Mouse (Mus musculus) E14TG2a.4 (cell line): Measurements from ENCODE around the gene Syn3.

ENCODE experiments used
- H3K27me3 ChIP-seq: 2 replicates; pipeline ENCODE4 v1.6.1; 2014; ENCODE audit warnings: low read length, control low read depth; ENCODE audit not compliant: insufficient read depth
- H3K36me3 ChIP-seq: 2 replicates; pipeline ENCODE4 v1.6.1; 2014; ENCODE audit warnings: low read length, control low read depth; ENCODE audit not compliant: insufficient read depth
- H3K4me1 ChIP-seq: replicated peaks from 2 replicates; pipeline ENCODE4 v1.6.1; 2014; ENCODE audit warnings: low read depth, low read length, control low read depth
- H3K4me3 ChIP-seq: replicated peaks from 2 replicates; pipeline ENCODE4 v1.5.1; 2014; ENCODE audit warnings: mild to moderate bottlenecking, low read length
- H3K9me3 ChIP-seq: 2 replicates; pipeline ENCODE4 v1.6.1; 2014; ENCODE audit warnings: low read length, control low read depth
- CTCF ChIP-seq: conservative IDR thresholded peaks from 2 replicates; pipeline ENCODE4 v1.5.1; 2014; ENCODE audit warnings: low read length
- NANOG ChIP-seq: IDR thresholded peaks from 2 replicates; pipeline ENCODE4 v1.6.1; 2014; ENCODE audit warnings: borderline replicate concordance, low read length, mixed read lengths
- POU5F1 ChIP-seq: IDR thresholded peaks from 2 replicates; pipeline ENCODE4 v1.6.1; 2014; ENCODE audit warnings: low read length, borderline replicate concordance

Gene Syn3

DNA sequence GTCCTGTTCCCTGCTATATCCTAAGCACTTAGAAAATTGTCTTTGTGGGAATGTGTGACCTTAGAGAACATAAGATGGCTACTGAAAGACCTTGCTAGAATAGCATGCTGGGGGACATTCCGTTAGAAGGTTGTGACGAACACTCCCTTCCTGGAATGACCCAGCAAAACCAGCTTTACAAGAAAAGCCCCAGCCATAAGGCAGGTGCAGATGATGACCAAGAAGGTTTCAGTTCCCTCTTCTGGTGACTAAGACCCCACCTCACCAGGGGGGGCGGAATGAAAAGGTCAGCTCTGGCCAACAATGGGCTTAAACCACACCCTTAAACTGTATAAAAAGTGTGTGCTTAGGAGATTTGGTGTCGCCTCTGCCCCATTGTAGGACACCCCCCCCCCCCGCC, 23.4 kb downstream of the Syn3 start:
- TF ChIP-seq CTCF (no peak), POU5F1 (no peak), NANOG (no peak)
- Histone ChIP-seq H3K27me3 (no peaks in the 10 kb centered on the region), H3K36me3 (no peaks in the 10 kb centered on the region), H3K4me1 (peaks cover 15% of the 10 kb centered on the region), H3K4me3 (no peak overlapping the region), H3K9me3 (no peaks in the 10 kb centered on the region)

DNA sequence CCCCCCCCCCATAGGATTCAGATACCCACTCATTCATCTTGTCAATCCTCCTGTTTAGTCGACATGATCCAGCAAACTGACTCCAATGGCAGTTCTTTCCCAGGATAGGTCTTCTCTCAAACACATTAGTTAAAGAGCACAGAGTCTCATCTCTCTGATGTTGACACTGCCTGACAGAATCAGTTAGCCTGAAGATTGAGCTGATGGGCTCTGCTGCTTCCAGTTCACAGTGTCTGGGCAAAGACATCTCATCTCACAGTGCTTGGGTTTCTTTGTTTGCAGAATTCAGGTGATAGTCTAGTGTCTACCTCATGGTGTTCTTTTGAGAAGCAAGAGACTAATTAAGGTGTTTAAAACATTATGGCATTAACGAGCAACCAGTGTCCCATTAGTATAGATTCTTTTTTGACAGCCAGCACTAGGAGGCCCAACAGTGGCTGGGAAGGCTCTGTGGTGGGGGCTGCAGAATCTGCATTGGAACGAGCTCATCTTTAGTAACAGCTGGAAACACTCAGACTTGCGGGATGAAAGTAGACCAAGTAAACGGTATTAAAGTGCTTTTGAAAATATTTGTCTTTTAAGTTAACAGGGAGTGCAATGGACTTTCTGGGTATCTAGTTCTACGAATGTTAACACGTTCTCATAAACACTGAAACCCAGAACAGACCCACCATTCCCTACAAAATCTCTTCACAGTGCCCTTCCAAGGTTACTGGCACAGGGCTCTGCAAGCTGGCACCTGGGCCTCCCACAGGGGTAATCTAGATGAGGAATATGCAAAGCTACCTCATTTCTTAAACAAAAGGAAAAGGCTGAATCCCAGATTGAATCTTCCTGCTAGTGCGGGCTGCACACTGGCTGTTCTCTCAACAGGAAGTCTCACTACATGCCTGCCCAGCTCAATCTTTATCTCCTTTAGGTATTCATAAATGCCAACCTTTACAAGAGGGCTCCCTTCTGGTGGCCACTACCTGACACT, 24.2 kb downstream of the Syn3 start:
- no peak for TF ChIP-seq NANOG
- TF ChIP-seq CTCF: no peak
- TF ChIP-seq POU5F1: no peak
- no peaks in the 10 kb centered on the region for H3K36me3 ChIP-seq
- no peaks in the 10 kb centered on the region for H3K27me3 ChIP-seq
- H3K4me1 ChIP-seq: peaks cover 15% of the 10 kb centered on the region
- no peaks in the 10 kb centered on the region for H3K9me3 ChIP-seq
- H3K4me3 ChIP-seq: no peak overlapping the region

DNA sequence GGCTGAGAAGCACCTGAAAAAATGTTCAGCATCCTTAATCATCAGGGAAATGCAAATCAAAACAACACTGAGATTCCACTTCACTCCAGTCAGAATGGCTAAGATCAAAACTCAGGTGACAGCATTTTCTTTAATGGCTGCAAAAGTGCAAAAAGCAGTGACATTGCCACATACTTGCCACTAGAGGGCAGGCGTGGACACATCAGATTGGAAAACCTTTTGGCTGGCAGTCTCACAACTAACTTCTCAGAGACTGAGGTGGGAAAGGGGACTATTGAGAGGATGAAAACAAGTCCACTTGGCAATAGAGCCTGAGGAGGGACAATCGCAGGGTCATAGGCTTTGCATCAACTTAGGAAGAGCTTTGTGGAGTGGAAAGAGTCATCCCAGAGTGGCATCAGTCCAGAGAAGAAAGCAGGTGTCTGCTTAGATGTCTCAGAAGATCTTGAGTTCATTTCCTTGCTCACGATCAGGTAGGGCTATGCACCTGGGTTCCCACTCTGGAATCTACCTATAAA, 25.0 kb downstream of the Syn3 start:
- Histone ChIP-seq H3K9me3 (no peaks in the 10 kb centered on the region), H3K27me3 (no peaks in the 10 kb centered on the region), H3K36me3 (no peaks in the 10 kb centered on the region), H3K4me3 (no peak overlapping the region), H3K4me1 (peaks cover 15% of the 10 kb centered on the region)
- TF ChIP-seq POU5F1: no peak
- no peak for TF ChIP-seq NANOG
- peak; percentile 74 for TF ChIP-seq CTCF

DNA sequence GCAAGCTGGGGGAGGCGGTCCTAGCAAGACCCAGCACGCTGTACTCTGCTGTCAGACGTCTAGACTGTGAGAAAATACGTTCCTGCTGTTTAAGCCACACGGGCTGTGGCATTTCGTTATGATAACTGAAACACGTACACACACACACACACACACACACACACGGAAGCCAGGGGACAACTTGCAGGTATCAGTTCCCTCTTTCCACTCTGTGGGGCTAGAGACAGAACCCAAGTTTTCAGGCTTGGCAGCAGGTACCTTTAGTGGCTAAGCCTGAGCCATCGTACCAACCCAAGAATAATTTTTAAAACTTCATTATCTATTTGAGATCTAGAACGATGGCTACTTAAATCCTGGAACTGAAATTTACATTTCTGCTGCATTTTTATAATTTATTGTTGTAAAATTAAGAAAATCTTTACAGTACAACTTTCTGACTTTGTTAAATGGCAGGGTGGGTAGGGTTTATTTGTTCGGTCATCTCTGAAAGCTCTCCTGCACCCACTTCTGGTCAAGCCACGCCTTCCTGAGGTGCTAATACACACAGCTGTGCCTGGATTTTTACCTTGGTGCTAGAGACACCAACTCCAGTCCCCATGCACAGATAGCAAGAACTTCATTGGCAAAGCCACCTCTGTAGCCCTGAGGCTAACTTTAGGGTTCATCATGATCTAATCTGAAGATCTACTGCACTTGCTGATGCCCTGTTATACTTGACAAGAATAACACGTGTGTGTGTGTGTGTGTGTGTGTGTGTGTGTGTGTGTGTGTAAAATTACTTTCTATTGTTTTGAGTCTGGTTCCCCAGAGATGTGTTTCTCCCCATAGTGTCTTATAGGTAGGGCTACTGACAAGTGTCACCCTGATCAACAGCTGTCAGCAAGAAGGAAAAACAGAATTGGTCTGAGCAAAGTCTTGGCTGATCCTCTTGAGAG, 29.8 kb downstream of the Syn3 start:
- no peaks in the 10 kb centered on the region for H3K9me3 ChIP-seq
- TF ChIP-seq POU5F1 (no peak), CTCF (no peak), NANOG (no peak)
- H3K4me3 ChIP-seq: no peak overlapping the region
- H3K36me3 ChIP-seq: no peaks in the 10 kb centered on the region
- no peaks in the 10 kb centered on the region for H3K27me3 ChIP-seq
- H3K4me1 ChIP-seq: no peaks in the 10 kb centered on the region; the same call in 1 of the 2 replicates

DNA sequence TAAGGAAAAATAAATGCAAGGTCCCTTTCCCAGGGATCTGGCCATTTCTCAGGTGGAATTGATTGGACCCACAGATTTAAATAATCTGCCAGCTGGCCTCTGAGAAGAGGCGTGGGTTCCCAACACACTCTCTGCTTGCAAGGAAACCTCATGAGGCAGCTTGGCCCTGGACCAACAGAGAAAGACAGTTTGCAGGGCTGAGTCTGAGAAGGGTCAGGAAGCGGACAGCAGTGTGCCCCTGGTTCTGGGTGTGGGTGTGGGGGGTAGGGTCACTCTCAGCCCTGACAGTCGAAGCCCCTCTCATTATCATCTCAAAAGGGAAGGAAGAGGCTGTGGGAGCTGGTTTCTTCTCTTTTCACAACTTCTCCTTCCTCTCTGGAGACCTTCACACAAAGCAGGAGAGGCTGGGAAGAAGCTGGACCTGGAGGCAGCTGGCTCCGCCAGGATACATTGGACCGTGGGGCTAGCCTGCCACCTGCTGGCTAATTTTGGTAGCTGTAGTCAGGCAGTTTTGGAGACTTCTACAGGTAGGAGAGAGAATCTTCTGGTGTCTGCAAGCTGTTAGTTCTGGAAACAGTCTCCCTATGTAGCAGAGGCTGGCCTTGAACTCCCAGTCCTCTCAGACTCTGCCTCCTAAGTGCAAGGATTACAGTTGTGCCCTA, 35.0 kb downstream of the Syn3 start:
- Histone ChIP-seq H3K9me3 (no peaks in the 10 kb centered on the region), H3K4me3 (no peak overlapping the region), H3K36me3 (no peaks in the 10 kb centered on the region), H3K27me3 (no peaks in the 10 kb centered on the region), H3K4me1 (peaks cover 5% of the 10 kb centered on the region)
- TF ChIP-seq NANOG (no peak), CTCF (peak; percentile 81)

DNA sequence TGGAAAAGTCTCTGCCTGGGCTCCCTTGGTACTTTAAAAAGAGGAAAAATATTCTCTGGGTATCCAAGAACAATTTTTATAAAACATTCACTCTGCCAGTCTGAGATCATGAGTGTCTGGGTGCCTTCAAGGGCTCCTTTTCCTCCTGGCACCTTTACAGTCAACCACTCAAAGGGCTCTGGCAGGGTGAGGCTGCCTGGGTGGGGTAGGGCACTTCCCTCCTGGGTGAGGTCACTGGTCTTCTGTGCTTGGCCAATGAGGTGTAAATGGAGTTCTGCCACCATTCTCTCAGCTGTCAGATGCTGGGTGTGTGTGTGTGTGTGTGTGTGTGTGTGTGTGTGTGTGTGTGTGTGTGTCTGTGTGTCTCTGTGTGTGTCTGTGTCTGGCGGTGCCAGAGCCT, 39.1 kb downstream of the Syn3 start:
- H3K4me3 ChIP-seq: no peak overlapping the region
- TF ChIP-seq CTCF (no peak), NANOG (no peak), POU5F1 (no peak)
- H3K36me3 ChIP-seq: no peaks in the 10 kb centered on the region
- H3K27me3 ChIP-seq: no peaks in the 10 kb centered on the region
- H3K9me3 ChIP-seq: no peaks in the 10 kb centered on the region
- H3K4me1 ChIP-seq: peaks cover 5% of the 10 kb centered on the region

DNA sequence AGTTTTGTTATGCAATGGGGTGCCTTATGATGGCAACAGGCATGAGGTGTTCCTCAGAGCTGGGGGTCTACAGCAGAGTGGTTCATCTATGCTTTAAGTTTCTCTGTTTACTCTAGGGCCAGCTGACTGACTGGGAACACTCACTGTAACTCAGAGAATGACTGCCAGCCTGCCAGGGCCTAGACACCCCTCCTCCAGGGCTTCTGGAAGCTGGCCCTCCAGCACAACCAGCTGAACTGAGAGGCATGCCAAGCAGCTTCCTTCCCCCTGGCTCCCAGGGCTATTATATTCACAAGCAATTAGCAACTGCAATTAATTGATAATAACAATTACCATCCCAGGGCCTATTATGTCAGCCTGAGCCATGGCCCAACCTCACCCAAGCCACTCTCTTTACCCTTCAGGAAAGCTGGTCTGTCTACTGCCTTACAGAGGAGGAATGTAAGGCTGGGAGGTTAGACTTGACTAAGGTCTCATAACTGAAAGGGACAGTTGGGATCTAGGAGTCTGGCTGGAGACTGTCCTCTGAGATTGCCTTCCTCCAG, 41.0 kb downstream of the Syn3 start:
- Histone ChIP-seq H3K27me3 (no peaks in the 10 kb centered on the region), H3K36me3 (no peaks in the 10 kb centered on the region), H3K4me1 (peaks cover 4% of the 10 kb centered on the region; the same call in 1 of the 2 replicates), H3K4me3 (no peak overlapping the region), H3K9me3 (no peaks in the 10 kb centered on the region)
- TF ChIP-seq CTCF (no peak), POU5F1 (no peak), NANOG (no peak)

DNA sequence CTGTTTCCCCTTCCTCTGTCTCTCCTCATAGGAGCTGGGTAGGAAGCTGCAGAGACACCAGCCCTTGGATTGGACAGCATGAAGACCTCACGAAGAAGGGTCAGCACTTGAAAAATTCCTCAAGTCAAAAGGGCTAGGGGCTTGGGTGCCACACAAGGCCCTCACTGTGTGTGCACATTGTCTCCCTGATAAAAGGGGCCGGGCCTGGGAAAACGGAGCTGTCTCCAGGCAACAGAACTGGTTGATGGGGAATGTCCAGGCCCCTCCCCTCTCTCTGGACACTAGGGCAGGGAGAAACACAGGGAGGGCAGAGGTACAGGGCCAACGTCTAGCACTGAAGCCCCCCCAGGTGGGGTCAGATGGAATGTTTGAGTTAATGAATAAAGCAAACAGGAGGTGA, 41.5 kb downstream of the Syn3 start:
- no peak for TF ChIP-seq POU5F1
- TF ChIP-seq NANOG: no peak
- no peak for TF ChIP-seq CTCF
- Histone ChIP-seq H3K27me3 (no peaks in the 10 kb centered on the region), H3K36me3 (no peaks in the 10 kb centered on the region), H3K9me3 (no peaks in the 10 kb centered on the region), H3K4me3 (no peak overlapping the region), H3K4me1 (peaks cover 8% of the 10 kb centered on the region)
